Mouse (Mus musculus) heart, adult 2 months (tissue): ENCODE results near the gene Khdc1a.

ENCODE experiments used
- CTCF ChIP-seq: fragments of 200-600 bp; IDR thresholded peaks from 2 replicates; pipeline ENCODE4 v1.8.1; 2022; ENCODE audit warnings: antibody characterized with exemption, mild to moderate bottlenecking, moderate library complexity
- POLR2A ChIP-seq: fragments of 200-500 bp; IDR thresholded peaks from 2 replicates; pipeline ENCODE4 v1.6.1; 2011; ENCODE audit warnings: mild to moderate bottlenecking, low read depth, low read length, control low read depth; ENCODE audit not compliant: insufficient read depth

DNA sequence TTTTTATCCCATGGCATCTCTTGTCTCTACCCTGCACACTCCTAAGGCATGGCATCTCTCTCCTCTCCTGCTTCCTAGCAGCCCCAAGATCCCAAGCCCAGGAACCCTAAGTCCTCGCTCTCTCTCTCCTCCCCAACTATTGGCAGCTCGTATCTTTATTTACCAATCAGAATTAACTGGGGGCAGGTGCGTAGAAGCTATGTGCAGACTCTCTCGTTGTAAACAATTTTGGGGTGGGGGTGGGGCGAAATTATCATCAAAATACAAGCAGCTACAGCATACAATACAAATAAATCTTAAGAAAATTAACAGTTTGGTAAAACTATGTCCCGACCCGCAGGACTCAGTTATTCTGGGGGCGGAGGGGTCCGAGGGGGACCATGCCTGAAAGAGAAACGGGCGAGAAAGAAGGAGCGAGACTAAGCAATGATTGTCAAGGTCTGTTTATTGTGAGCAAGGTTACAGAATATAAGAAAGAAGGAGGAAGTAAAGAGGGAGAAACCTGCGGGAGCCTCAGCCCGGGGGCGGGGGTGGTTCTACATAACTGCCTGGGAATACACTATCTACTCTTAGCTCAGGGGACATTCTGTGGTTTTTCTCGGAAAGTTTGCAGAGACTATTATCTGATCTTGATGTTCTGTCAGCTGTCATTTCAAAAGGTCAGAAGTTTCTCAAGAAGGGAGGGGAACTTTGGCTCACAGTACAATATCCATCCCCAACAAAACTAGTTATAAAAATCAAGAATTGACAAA lies 16.0 kb upstream of the Khdc1a start:
- TF ChIP-seq CTCF (no peak), POLR2A (no peak)
